Mouse (Mus musculus): Measurements from ENCODE around the gene Igf1.

Gene Igf1

DNA sequence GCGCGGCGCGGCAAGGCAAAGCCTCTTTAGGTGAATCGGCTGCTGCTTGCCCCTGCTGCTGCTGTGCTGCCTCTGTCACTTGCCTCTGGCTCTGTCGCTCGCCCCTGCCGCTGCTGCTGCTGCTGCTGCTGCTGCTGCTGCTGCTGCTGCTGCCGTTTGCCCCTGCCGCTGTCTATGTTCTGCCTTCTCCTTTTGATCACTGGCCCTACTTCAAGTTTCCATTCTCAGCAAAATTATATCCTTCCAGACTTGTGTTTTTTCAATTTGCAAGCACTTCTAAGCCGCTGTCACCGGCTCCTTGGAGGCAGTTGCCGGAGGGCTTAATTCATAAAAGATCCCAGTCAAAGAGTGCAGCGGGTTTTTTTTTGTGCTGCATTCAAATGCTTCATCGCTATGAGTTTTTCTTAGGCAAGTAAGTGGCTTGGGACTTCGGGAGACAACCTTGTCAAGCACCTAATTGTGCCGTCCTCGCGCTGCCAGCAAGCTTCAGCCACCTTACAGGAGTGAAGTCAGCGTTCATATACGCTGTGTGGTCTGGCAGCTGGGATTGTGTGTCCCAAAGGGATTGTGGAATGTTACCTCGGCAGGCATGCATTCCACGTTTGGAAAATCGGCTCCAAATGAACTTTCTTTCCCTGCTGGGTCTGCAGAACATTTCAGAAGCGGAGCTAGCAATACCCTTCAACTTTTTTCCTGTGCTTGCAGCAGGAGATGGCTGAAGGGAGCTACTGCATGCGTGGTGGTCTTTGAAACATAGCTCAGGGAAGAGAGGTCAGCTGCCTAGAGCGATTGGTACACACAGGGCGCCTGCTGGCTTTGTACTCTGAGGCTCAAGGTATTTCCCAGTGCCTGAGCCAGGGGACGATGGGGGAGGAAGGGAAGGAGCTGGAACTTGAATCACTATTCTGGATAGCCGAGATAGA, 2.4 kb downstream of the Igf1 start:
- peak; percentile 13 for DNase-seq (ENCODE audit: low spot score)

DNA sequence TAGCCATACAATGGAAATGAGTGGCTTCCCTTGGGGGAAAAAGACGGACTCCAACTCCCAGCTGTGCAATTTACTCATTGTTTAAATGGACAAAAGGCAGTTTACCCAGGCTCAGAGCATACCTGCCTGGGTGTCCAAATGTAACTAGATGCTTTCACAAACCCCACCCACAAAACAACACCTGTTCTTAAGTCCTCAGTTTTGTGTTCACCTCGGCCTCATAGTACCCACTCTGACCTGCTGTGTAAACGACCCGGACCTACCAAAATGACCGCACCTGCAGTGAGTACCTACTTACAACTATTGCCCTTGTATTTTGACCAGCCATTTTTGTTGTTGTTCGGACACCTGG, 3.0 kb downstream of the Igf1 start:
- no peak for DNase-seq (ENCODE audit: low spot score)

DNA sequence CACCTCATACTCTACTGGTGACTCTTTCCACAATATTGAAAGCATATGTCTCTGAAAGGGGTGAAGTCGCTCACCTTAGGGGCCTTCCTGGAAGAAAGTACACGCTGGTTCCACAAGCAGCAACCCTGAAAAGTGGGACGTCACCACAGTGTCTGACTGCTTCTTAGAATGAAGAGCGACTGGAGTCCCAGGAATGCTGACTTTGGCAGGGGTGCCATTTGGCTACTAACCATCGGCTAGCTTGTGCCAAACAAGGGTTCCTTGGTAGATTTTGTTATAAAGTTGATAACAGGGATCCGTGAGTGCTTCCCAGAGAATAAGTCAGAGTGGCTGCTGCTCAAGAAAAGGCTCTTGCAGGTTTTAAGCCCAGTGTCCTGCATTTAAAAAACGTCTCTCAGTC, 4.8 kb downstream of the Igf1 start:
- peak; percentile 19 for DNase-seq (ENCODE audit: low spot score)

DNA sequence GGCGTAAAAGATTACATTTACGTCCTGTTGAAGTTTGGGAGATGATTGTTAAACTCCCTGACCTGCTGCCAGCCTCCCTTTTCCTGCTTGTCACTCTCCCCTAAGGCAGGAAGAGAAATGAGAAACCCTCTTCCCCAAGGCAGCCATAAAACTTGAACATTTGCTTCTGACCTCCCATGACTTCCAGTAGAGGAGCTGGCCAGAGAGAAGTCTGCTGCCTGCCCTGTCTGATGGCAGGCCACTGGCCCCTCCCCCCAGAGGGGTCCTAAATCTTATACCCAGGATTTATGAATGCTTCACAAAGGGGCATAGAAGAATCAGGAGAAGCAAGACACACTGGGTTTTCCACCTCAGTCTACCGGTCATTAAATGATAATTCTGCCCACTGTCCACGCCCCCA, 5.3 kb downstream of the Igf1 start:
- no peak for DNase-seq (ENCODE audit: low spot score)

DNA sequence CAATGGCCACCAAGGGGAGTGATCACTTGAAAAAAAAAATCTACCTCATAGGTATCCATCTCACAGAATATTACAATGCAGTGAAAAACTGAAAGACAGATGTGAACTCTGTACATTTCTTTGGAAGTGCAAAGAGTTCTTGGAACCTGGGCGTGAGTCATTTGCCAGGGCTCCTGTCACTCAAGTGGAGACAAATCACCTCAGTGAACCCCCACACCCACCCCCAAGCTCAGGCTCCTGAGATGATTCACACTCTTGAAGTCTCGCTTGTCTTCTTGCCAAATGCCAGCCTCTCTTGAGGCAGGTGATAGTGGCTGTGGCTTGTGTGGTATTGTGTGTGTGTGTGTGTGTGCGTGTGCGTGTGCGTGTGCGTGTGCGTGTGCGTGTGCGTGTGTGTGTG, 7.6 kb downstream of the Igf1 start:
- no peak for DNase-seq (ENCODE audit: low spot score)

DNA sequence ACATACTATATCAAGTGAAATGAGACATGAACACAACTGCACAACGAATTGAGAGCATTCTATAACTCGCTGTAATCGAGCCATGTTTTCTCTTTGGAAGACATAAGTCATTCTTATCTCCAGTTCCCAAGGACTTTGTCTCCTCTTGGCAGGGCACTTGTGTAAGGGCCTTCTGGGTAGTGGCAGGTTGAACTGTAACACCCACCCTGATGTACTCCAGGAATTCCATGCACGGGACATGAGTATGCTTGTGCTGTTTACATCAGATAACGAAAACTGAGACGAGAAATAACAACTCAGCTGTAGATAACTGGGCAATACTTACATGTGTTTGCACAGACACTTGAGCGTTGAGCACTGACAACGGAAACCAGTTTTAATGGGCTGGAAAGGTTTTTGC, 8.4 kb downstream of the Igf1 start:
- no peak for DNase-seq (ENCODE audit: low spot score)

DNA sequence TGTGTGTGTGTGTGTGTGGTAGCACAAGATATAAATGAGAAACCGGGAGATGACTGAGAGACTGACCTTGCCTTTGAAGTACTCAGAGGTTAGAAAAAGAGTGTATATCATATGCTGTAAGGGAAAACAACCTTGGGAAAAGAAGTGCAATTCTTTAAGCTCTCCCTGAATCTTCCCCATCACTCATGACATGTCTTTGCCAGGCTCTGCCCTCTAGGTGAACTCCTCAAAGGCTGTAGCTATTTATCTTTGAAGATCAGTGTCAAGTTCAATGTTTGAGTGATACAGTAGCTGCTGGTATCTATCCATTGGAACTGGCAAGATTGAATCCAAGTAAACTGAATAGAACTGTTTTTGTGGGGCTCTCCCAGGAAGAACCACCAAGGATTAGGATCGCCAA, 9.2 kb downstream of the Igf1 start:
- DNase-seq (ENCODE audit: low spot score): no peak

DNA sequence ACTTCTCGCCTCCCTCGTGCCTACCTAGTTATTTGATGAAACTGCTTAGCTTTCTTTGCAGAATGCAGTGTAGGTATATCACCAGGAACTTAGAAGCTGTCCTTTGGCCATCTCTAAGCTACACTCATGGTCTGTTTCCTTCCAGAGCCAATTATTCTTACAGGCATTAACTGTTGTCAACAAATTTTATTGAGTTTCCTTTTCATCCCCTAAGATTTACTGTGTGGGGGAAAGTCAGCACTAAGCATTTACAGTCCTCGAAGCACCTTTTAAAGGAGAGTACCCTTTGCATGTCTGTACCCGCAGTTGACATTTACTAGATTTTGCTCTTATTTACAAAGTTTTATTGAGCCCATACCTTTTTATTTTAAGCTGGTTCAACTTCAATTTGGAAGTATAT, 9.6 kb downstream of the Igf1 start:
- DNase-seq (ENCODE audit: low spot score): no peak

DNA sequence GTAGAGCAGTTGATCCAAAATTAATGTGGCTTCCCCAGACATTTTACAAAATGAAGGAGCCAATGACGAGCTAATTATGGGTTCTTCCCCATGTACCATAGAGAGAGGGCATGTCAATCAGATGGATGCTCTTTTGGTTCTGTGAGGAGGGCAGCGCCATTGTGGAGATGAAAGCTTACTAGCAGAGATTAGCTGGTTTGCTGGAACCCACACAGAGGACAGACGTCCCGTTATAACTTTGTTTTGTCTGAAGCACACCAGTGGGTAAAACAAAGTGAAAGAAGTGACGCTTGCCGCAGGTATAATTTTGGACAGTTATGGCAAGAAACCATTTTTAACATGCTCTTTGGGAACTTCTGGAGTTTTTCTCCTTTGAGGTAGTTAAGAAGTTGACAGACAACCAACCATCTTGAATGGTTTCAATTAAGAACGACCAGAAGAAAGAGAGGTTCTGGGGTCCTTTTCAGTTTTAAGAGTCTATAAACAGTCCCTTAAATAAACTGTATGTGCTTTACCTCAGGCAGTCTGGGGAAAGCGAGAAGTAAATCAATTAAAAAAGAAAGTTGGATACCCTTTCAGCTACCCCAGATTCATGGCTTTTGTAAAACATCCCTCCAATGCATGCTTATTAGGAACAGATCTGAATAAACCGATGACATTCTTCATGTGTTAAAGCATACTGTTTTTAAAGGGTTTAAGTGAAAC, 10.4 kb downstream of the Igf1 start:
- no peak for DNase-seq (ENCODE audit: low spot score)

DNA sequence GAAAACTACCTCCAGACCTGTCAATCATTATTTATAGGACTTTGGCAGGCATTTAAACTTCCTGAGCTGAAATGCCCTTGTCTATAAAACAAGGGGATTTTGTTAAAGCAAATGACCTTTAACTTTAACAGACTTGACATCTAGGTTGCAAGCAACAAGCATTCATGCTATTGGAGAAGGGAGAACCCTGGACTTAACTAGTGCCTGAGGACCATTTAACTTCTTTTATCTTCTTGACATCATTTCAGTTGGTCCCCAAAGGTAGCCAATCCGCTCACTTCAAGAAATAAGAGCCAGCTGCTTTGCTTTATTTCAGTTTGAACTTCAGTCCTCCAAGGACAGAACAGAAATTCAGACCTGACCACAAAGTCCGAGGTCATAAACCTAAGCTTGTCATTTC, 11.1 kb downstream of the Igf1 start:
- DNase-seq (ENCODE audit: low spot score): no peak

DNA sequence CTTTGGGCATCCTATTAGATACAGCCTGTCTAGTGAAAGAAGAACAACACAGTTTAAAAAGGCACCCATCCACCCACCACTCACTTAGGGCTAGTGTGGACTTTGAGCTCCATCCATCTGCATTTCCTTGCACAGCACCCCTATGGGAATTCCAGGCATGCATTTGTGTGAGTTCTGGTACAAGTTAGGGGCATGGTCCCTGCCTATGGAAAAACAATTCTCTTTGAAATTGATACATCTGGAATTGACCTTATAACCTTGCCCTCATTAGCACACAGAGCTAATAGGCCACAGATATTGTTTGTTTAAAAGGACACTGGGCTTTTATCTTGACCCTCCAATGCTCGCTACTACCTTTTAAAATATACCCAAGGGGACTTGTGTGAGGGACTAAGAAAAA, 11.6 kb downstream of the Igf1 start:
- DNase-seq (ENCODE audit: low spot score): no peak

DNA sequence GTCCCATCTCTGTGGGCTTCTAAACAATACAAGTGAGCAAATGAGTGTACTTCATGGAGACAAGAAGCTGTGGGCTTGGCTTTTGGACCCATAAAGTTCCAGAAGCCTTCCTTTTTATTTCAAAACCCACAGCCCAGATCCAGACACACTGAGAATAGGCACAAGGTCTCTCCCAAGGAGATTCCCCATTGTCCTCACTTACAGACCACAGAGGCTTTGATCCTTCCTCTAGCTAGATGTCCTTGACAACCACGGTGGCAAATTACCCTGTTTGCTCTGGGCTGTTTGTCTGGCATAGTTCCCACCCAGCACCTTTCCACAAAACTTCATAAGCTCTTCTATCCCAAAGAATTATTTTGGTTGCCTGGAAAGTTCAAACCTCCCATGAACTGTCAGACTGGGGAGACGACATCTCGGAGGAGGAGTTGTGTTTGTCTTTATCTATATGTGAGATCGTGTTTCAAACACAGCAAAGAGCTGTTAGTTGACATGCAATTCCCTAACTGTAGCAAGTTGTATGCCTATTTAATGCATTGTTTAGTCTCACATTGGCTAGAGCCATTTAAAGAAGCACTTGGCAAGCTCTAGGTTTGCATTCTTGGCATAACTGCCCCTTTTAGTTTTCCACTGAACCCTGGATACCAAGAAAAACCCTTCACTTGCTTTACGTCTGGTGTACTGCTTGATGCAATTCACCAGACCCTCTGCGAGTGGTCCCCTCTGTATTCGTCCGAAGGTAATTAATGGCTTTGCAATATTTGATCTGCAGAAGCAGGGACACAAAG, 14.0 kb downstream of the Igf1 start:
- no peak for DNase-seq (ENCODE audit: low spot score)

DNA sequence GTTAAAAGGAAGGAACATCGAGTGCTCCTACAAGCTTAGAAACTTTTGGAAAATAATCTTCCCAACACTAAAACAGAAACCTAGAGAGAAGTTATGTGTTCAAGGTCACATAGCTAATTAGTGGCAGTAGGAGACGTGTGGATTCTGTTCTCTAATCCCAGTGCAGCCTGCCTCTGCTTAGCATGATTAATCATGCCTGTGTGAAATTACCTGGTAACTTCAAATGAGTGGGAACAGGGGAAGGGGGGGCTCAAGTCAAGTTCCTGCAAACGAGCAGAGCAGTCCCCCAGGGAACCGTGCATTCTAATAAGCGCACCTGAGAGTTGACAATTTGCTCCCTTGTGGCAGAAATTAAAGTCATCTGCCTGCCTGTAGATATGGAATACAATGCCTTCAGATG, 14.8 kb downstream of the Igf1 start:
- DNase-seq (ENCODE audit: low spot score): no peak

DNA sequence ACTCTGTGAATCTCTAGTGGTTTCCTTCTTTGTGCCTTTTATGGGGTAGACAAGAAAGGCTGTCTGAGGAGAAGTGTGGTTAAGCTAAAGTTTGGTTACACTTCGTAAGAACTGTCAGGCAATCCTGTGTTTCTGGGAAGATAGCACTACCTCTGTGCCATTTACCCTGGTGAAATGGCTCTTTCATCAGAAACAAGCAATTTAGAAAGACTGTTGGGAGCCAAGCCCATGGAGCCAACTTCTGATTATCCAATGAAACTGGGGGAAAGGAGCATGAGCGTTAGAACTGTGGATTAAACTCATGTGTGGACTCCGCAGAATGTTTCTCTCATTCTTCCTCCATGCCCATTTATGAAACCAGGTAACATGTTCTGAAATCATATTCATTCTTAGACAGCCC, 15.5 kb downstream of the Igf1 start:
- no peak for DNase-seq (ENCODE audit: low spot score)

DNA sequence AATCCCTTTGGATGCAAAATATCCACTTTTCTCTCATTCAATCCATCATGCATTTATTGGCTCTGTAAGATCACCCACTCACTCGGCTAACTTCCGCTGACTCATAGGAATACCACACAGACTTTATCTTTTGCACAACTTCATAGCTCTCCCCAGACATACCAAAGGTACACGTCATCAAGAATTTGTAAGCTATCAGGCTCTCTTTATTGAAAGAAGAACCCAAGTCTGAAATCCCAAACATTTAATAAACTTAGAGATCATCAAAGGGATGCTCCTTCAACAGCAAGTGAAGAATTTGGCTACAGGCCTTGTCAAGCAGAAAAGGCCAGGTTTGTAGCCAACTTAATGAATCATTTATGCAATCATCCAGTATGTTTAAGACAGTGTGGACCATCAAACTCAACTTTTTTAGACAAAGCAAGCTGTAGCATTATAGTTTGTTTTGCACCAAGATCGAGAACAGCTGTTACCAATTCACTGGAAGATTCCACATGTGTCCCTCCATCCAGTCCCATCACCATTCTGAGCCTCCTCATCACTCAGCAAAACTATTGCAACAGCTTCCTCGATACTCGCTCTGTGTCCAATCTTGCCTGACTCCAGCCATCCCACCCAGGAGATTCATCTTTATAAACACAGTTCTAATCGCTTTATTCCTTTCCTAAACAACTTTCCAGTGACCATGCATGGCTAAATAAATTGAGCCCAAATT, 22.2 kb downstream of the Igf1 start:
- no peak for DNase-seq (ENCODE audit: low spot score)

DNA sequence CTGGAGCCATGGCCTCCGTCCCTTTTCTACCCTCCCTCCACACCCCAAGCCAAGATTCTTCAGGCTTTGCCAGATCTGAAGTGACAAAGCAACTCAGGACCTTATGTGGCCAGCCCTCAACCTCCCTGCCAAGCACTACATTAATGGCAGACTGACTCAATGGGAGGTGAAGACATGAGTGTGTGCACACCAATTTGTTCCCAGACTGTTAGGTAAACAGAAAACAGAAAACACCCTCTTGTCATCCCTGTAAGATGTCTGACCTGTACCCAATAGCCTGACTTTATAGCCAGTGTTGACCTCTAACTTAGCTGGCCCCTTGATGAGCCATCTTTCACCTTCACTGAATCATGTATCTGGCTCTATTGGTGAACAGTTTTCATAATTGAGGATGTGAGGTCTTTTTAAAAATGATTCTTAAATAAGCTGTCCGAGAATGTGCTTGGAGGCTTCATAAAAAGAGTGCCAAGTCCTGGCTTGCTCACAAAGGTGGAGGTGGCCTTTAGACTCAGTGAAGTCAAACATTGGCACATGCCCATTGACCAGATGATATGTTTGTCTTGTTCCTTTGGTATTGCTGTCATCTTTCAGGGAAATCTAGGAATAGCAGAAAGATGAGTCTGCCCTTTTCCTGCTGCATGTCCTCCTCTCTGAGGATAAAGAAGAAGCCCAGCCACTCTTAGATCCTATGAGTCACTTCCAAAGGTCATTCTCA, 27.4 kb downstream of the Igf1 start:
- DNase-seq (ENCODE audit: low spot score): no peak

DNA sequence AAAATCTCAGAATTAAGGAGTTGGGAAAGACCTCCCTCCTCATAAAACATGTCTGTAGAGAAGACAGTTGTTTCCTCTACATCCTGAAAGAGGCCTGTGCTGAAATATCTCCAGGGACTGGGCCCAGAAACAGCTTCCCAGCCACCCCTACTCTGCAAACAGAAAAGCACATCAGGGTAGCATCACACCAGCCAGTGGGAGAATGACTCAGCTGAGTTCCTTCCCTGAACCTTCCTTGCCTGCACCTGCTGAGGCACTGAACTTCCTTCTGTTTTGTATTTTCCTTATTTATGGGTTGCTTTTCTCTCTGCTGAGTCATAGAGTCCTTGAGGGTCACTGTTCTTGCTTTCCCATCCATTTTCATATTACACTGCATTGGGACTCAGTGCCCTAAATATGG, 31.8 kb downstream of the Igf1 start:
- DNase-seq (ENCODE audit: low spot score): no peak

DNA sequence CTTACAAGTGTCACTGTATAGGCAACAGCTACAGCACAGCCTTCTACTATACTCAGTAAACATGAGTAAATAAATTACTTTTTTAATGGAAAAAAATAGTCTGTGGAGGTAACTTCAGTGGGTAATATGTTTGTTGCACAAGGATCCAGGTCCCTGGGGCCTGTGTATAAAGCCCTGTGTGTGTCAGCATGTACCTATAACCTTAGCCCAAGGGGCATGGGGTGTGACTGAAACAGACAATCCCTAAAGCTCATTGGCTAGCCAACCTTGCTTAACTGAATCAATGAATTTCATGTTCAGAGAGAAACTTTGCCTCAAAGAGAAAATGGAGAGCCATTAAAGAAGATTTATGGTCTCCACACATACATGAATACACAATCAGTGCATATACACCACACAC, 34.2 kb downstream of the Igf1 start:
- no peak for DNase-seq (ENCODE audit: low spot score)

DNA sequence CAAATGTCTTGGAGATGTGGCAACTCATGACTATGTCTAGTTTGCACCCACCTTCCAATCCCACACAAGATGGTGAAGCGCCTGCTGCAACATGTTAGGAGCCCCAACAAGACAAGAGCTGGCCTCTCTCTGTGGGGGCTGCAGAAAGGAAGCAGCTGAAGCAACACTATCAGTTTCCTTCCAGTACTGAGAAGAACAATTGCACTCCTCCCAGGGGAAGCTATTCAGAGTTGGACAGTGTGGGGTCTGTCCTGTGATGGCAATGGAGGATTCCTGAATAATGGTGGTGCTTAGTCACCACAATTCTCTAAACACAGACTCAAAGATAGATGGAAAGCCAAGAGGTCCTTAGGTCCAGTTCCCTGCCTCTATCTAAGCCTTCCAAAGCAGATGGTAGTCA, 35.2 kb downstream of the Igf1 start:
- no peak for DNase-seq (ENCODE audit: low spot score)

DNA sequence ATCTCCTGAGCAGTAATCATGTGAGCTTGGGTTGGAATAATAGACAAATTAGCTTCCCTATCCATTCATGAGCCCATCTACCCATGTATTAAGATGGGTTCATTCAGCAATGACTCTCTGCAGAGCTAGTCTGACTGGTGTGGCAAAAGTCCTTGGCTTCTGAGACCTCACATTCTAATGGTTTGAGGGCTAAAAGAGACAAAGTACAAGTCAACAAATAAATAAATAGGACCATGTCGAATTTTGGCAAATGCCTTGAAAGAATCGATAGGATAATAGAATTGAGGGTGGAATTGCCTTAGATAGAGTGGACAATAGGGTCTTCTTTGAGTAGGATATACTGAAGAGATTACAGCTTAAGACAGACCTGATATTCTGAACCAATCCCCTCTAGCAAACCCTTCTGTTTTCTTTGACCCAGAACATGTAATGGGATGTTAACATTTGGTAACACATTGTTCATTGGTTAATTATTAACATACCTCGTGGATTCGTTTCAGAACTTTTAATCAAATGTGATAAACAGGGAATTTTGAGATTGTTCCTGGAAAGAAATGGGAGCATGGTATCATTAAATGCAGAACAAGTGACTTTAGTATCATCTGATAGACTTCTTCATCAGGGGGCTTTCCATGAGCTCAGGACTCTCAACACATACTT, 36.5 kb downstream of the Igf1 start:
- DNase-seq (ENCODE audit: low spot score): no peak

DNA sequence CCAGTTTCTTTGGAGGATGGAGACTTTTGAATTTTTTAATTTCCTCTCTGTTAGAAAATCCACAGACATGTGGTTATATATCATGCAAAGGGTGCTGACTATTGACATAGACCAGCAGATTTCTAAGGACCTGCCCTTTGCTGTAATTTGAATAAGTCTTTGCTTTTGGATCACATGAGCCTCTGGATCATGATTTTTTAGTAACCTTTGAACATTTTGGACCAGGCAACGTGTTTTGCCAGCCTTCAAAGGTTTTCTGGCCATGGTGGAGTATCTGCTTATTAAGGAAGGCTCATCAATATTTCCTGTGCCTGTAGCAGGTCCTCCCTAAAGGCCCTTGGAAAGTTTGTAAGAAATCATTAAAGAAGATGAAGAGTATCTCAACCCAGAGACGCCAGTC, 37.3 kb downstream of the Igf1 start:
- DNase-seq (ENCODE audit: low spot score): no peak
